ENCODE assay signal across 10 mouse cellular contexts in the genomic region with DNA sequence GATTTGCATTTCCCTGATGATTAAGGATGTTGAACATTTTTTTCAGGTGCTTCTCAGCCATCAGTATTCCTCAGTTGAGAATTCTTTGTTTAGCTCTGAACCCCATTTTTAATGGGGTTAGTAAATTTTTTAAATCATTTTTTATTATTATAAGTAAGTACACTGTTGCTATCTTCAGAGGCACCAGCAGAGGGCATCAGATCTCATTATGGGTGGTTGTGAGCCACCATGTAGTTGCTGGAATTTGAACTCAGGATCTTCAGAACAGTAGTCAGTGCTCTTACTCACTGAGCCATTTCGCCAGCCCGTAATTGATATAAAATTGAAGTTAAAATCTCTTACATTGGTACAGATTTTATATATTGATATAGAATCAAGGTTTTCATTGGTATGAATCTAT. TPM values are rescaled to one million over a fixed set of nuclear protein-coding genes. Genes with fewer than 3 reads are reported as not detected.
DNase-seq lines count a peak whose midpoint lies in the region; TF ChIP-seq lines count a peak whose summit lies in the region.
"Not testable (repeated sequence)": the region's sequence is repeated elsewhere in the genome, so short reads cannot be mapped to it uniquely, and the experiment has no call there.
"Had no signal": no experiment of that assay in that cellular context is flagged by ENCODE, and none has a peak within 500 bp of the region (broad histone marks: within the 10 kb centered on the region; RNA-seq: fewer than 3 reads in every experiment).

No protein-coding gene starts in this region.

- not testable (repeated sequence) for TF ChIP-seq EP300 in MEL (IDR thresholded peaks at IDR 0.05; ENCODE audit: low read depth in 1 of 2, low read length in 2 of 2)

- peak; percentile 18 to 48 (median 19); a peak in 3 of 6 replicates for TF ChIP-seq CTCF in MEL (IDR thresholded peaks at IDR 0.05 in 2 of 3, conservative IDR thresholded peaks at IDR 0.05 in 1 of 3; ENCODE audit: control insufficient read depth in 1 of 3, insufficient read depth in 1 of 3, low read depth in 2 of 3, low read length in 3 of 3, poor library complexity in 1 of 3, severe bottlenecking in 1 of 3)
- TF ChIP-seq CTCF in gastrocnemius, adult 2 months (IDR thresholded peaks at IDR 0.05): peak; percentile 68
- TF ChIP-seq CTCF in kidney, adult 2 months (conservative IDR thresholded peaks at IDR 0.05; ENCODE audit: insufficient read depth, insufficient read length, low read depth, low read length): peak; percentile 36; the same call in 1 of the 2 replicates
- not testable (repeated sequence) for TF ChIP-seq CTCF in liver, adult 2 months (IDR thresholded peaks at IDR 0.05; ENCODE audit: low read depth, low read length); thymus, adult 2 months (IDR thresholded peaks at IDR 0.05; ENCODE audit: borderline replicate concordance, control insufficient read depth, extremely low read depth, insufficient read depth, low read length, poor library complexity)

- DNase-seq in 3T3-L1 (ENCODE audit: low read depth, low spot score) (peak; percentile 73), MEL (ENCODE audit: low read depth, low spot score) (peak; percentile 50)
- peak; percentile 19 for DNase-seq in adrenal gland, postnatal 25 days
- DNase-seq in gastrocnemius, adult 2 months: peak; percentile 33
- peak; percentile 32 for DNase-seq in kidney, adult 2 months
- peak; percentile 30 for DNase-seq in liver, adult 2 months (ENCODE audit: extremely low read depth, low read depth, low spot score)
- peak; percentile 68 for DNase-seq in lung, postnatal 36 days
- DNase-seq in thymus, adult 2 months: peak; percentile 26

- not testable (repeated sequence) for H3K4me3 ChIP-seq in MEL (ENCODE audit: control insufficient read depth in 1 of 2, insufficient read depth in 1 of 2, low read depth in 2 of 2, low read length in 2 of 2); gastrocnemius, adult 2 months; kidney, adult 2 months (ENCODE audit: insufficient read depth, low read depth, low read length); liver, adult 2 months (ENCODE audit: insufficient read depth, low read depth, low read length); thymus, adult 2 months (ENCODE audit: control insufficient read depth, insufficient read depth, low read length)

- not testable (repeated sequence) for H3K4me1 ChIP-seq in MEL (ENCODE audit: control insufficient read depth in 1 of 2, insufficient read depth in 2 of 2, low read length in 2 of 2); kidney, adult 2 months (ENCODE audit: control insufficient read depth, insufficient read depth, low read length); liver, adult 2 months (ENCODE audit: control insufficient read depth, insufficient read depth, low read length); thymus, adult 2 months (replicated peaks; ENCODE audit: control insufficient read depth, insufficient read depth, low read length)

- H3K9ac ChIP-seq in MEL (ENCODE audit: control insufficient read depth, low read depth, low read length, poor library complexity, severe bottlenecking); liver, adult 2 months (ENCODE audit: low read depth, low read length): not testable (repeated sequence)

- not testable (repeated sequence) for H3K27me3 ChIP-seq in MEL (ENCODE audit: control insufficient read depth in 1 of 2, insufficient read depth in 2 of 2, low read length in 2 of 2); kidney, adult 2 months (replicated peaks; ENCODE audit: control insufficient read depth, insufficient read depth, low read length); liver, adult 2 months (ENCODE audit: control insufficient read depth, insufficient read depth, low read length); thymus, adult 2 months (ENCODE audit: control insufficient read depth, insufficient read depth, low read length)

- WGBS in kidney, adult 2 months: 87% methylated on average over 2 of the region's 2 CpGs
- WGBS in liver, adult 2 months: 82% methylated on average over 2 of the region's 2 CpGs
- 92% methylated on average over 2 of the region's 2 CpGs for WGBS in thymus, adult 2 months

- intact Hi-C loops in gastrocnemius, adult 2 months (cut with DNase I): loop anchor here (5.0 kb wide), 1 partner anchor 238 kb away; no protein-coding TSS in a partner anchor

- H3K79me2 ChIP-seq in MEL (ENCODE audit: control insufficient read depth, insufficient read depth, low read length, poor library complexity); liver, adult 2 months (ENCODE audit: control insufficient read depth, insufficient read depth, low read length): not testable (repeated sequence)

- TF ChIP-seq POLR2A in MEL (IDR thresholded peaks at IDR 0.05; ENCODE audit: control insufficient read depth in 1 of 2, insufficient read depth in 1 of 2, low read depth in 1 of 2, low read length in 2 of 2, poor library complexity in 1 of 2); kidney, adult 2 months (IDR thresholded peaks at IDR 0.05; ENCODE audit: low read depth, low read length); liver, adult 2 months (IDR thresholded peaks at IDR 0.05; ENCODE audit: extremely low read depth, insufficient read depth, low read length); thymus, adult 2 months (IDR thresholded peaks at IDR 0.05; ENCODE audit: control insufficient read depth, extremely low read depth, insufficient read depth, low read length, poor library complexity): not testable (repeated sequence)

- peak; percentile 46 for TF ChIP-seq RAD21 in MEL (IDR thresholded peaks at IDR 0.05; ENCODE audit: low read depth, low read length)

- H3K36me3 ChIP-seq in MEL (ENCODE audit: control insufficient read depth in 1 of 2, insufficient read depth in 2 of 2, low read length in 2 of 2); kidney, adult 2 months (ENCODE audit: control insufficient read depth, insufficient read depth, low read length); liver, adult 2 months (ENCODE audit: control insufficient read depth, insufficient read depth, low read length); thymus, adult 2 months (ENCODE audit: control insufficient read depth, insufficient read depth, low read length): not testable (repeated sequence)

- H3K9me3 ChIP-seq in MEL (replicated peaks; ENCODE audit: insufficient read depth, low read length): not testable (repeated sequence)

- H3K27ac ChIP-seq in MEL (ENCODE audit: control insufficient read depth, low read depth, low read length); gastrocnemius, adult 2 months; kidney, adult 2 months (ENCODE audit: insufficient read depth, low read depth, low read length); liver, adult 2 months (replicated peaks; ENCODE audit: insufficient read depth, low read depth, low read length); thymus, adult 2 months (ENCODE audit: control insufficient read depth, insufficient read depth, low read length): not testable (repeated sequence)

TF ChIP-seq in MEL, 35 proteins besides CTCF, POLR2A, EP300 and RAD21:
- TF ChIP-seq SMC3 (IDR thresholded peaks at IDR 0.05; ENCODE audit: low read depth, low read length) (peak; percentile 58), ZC3H11A (IDR thresholded peaks at IDR 0.05; ENCODE audit: low read depth, low read length) (peak; percentile 35; the same call in 1 of the 2 replicates)

RNA-seq across cellular contexts. Expression of a gene that starts 7.0 kb away (rescaled TPM):
- total RNA-seq in MEL (2012; rRNA removed): not detected in 2 replicates
- not detected for polyA plus RNA-seq in MEL (2012; ENCODE audit: insufficient read depth in 1 of 2, insufficient read length in 2 of 2, low read depth in 1 of 2, low replicate concordance in 2 of 2, missing spikeins in 1 of 2)
- 0.36 TPM in 1 of 2 replicates, not detected in the other for total RNA-seq in adrenal gland, postnatal 25 days (2021)
- total RNA-seq in gastrocnemius, adult 2 months (2021): 10 to 100 TPM; 59.1 to 76.9 TPM
- polyA plus RNA-seq in kidney, adult 2 months (2012; rRNA removed): 0.06 TPM in 1 of 2 replicates, not detected in the other
- total RNA-seq in liver, adult 2 months (2014; rRNA removed): not detected in 2 replicates
- polyA plus RNA-seq in liver, adult 2 months (2012; rRNA removed): not detected in 2 replicates
- polyA plus RNA-seq in thymus, adult 2 months (2012; rRNA removed): 0.26 TPM in 1 of 2 replicates, not detected in the other
- total RNA-seq: left cerebral cortex, postnatal 4 days had no signal
- polyA plus RNA-seq: forebrain, embryonic 13.5 days had no signal

RNA-seq across cellular contexts. Expression of a gene that starts 13.0 kb away (rescaled TPM):
- 17.6 TPM in 2 replicates for total RNA-seq in MEL (2012; rRNA removed)
- polyA plus RNA-seq in MEL (2012; ENCODE audit: insufficient read depth in 1 of 2, insufficient read length in 2 of 2, low read depth in 1 of 2, low replicate concordance in 2 of 2, missing spikeins in 1 of 2): 10 to 100 TPM; 14.9 to 61.5 TPM
- total RNA-seq in adrenal gland, postnatal 25 days (2021): 29.1 and 33.9 TPM in 2 replicates
- 10 to 100 TPM in 1 of 2 experiments, 1 to 10 TPM in 1; 8.6 to 10.5 TPM for total RNA-seq in gastrocnemius, adult 2 months (2021)
- 6.0 and 6.4 TPM in 2 replicates for polyA plus RNA-seq in kidney, adult 2 months (2012; rRNA removed)
- total RNA-seq in liver, adult 2 months (2014; rRNA removed): 6.2 and 7.3 TPM in 2 replicates
- polyA plus RNA-seq in liver, adult 2 months (2012; rRNA removed): 5.1 and 6.2 TPM in 2 replicates
- 11.6 and 18.8 TPM in 2 replicates for polyA plus RNA-seq in thymus, adult 2 months (2012; rRNA removed)

RNA-seq across cellular contexts. Expression of a gene that starts 17.2 kb away (rescaled TPM):
- total RNA-seq in MEL (2012; rRNA removed): 16.8 and 18.0 TPM in 2 replicates
- polyA plus RNA-seq in MEL (2012; ENCODE audit: insufficient read depth in 1 of 2, insufficient read length in 2 of 2, low read depth in 1 of 2, low replicate concordance in 2 of 2, missing spikeins in 1 of 2): 10 to 100 TPM in 1 of 2 experiments, not detected in 1; 20.9 TPM
- total RNA-seq in adrenal gland, postnatal 25 days (2021): 15.1 and 16.3 TPM in 2 replicates
- total RNA-seq in gastrocnemius, adult 2 months (2021): 1 to 10 TPM; 6.2 to 7.8 TPM
- polyA plus RNA-seq in kidney, adult 2 months (2012; rRNA removed): 5.2 and 6.0 TPM in 2 replicates
- total RNA-seq in liver, adult 2 months (2014; rRNA removed): 11.3 and 14.6 TPM in 2 replicates
- polyA plus RNA-seq in liver, adult 2 months (2012; rRNA removed): 3.7 and 4.1 TPM in 2 replicates
- 5.3 and 5.4 TPM in 2 replicates for polyA plus RNA-seq in thymus, adult 2 months (2012; rRNA removed)

RNA-seq across cellular contexts. Expression of a gene that starts 17.3 kb away (rescaled TPM):
- 17.5 and 19.3 TPM in 2 replicates for total RNA-seq in MEL (2012; rRNA removed)
- polyA plus RNA-seq in MEL (2012; ENCODE audit: insufficient read depth in 1 of 2, insufficient read length in 2 of 2, low read depth in 1 of 2, low replicate concordance in 2 of 2, missing spikeins in 1 of 2): 10 to 100 TPM in 1 of 2 experiments, not detected in 1; 15.4 TPM
- total RNA-seq in adrenal gland, postnatal 25 days (2021): 19.6 and 22.8 TPM in 2 replicates
- 10 to 100 TPM; 15.1 to 16.6 TPM for total RNA-seq in gastrocnemius, adult 2 months (2021)
- 2.7 and 3.5 TPM in 2 replicates for polyA plus RNA-seq in kidney, adult 2 months (2012; rRNA removed)
- 4.4 and 4.5 TPM in 2 replicates for total RNA-seq in liver, adult 2 months (2014; rRNA removed)
- 1.8 and 2.1 TPM in 2 replicates for polyA plus RNA-seq in liver, adult 2 months (2012; rRNA removed)
- 6.5 and 7.7 TPM in 2 replicates for polyA plus RNA-seq in thymus, adult 2 months (2012; rRNA removed)

Comparison
In these comparisons a context has a peak if more than half of its experiments do, and no peak if none do; other contexts are left out.
1. DNase-seq: peak in every context shown above with its lines; median percentile 73 in 3T3-L1; 68 in lung, postnatal 36 days; 50 in MEL; 33 in gastrocnemius, adult 2 months; 32 in kidney, adult 2 months; 30 in liver, adult 2 months; 26 in thymus, adult 2 months; 19 in adrenal gland, postnatal 25 days.
2. RNA of a gene that starts 7.0 kb away (total RNA-seq): 59.1 to 76.9 TPM in gastrocnemius, adult 2 months; 0.36 TPM in adrenal gland, postnatal 25 days, not detected in MEL and not detected in liver, adult 2 months; every median in the first group is over 10 times any median in the second.